Mouse (Mus musculus): Measurements from ENCODE around the gene Rnf121. TPM values are rescaled to one million over a fixed set of nuclear protein-coding genes. Genes with fewer than 3 reads are reported as not detected.

Rnf121 gene
- total and polyA plus RNA-seq, 3 experiments: 10.3 to 24.8 (median 20.4) TPM

GRCm38 (mm10) chr7:102084041-102084696 is 18.9 kb upstream of the Rnf121 start:
- Histone ChIP-seq H3K79me2 (replicated peaks; ENCODE audit: control insufficient read depth, extremely low read depth, insufficient read depth, poor library complexity, severe bottlenecking) (no peaks in the 10 kb centered on the region), H3K4me1 (ENCODE audit: control insufficient read depth in 1 of 2, insufficient read depth in 2 of 2) (0 out of 4 replicates have a peak, but pooled peaks cover 0 to 2% of the 10 kb centered on the region in 2 experiments), H3K9ac (ENCODE audit: insufficient read depth, low read depth) (no peak overlapping the region), H3K4me2 (ENCODE audit: insufficient read depth, low read depth, poor library complexity, severe bottlenecking) (no peak overlapping the region), H3K27me3 (replicated peaks) (no peaks in the 10 kb centered on the region), H3K27ac (ENCODE audit: insufficient read depth, low read depth) (no peak overlapping the region), H3K9me3 (replicated peaks; ENCODE audit: low read length) (no peaks in the 10 kb centered on the region), H3K36me3 (replicated peaks in 1 of 2; ENCODE audit: control insufficient read depth in 1 of 2, insufficient read depth in 1 of 2, low read length in 1 of 2) (peaks cover 56 to 95% of the 10 kb centered on the region in 2 experiments), H3K4me3 (replicated peaks in 1 of 3; ENCODE audit: low read depth in 2 of 3, low read length in 2 of 3, poor library complexity in 1 of 3) (no peak overlapping the region)
- dilution Hi-C loops (cut with MboI; ENCODE audit: extremely low pct_ligation_motif_present, extremely low pct_unique_long_range_greater_than_20kb, low sequenced_read_pairs): no loop called here
- no peak for TF ChIP-seq ZKSCAN1 (IDR thresholded peaks at IDR 0.05; ENCODE audit: borderline replicate concordance, low read depth, low read length)
- no peak for TF ChIP-seq ELF1 (IDR thresholded peaks at IDR 0.05; ENCODE audit: low read depth, low read length)
- no peak for TF ChIP-seq RCOR1 (conservative IDR thresholded peaks at IDR 0.05; ENCODE audit: low read depth, low read length)
- TF ChIP-seq ETS1 (conservative IDR thresholded peaks at IDR 0.05; ENCODE audit: low read depth, low read length): no peak
- no peak for TF ChIP-seq JUN (IDR thresholded peaks at IDR 0.05; ENCODE audit: insufficient read depth, low read depth, low read length)
- TF ChIP-seq KAT2A (IDR thresholded peaks at IDR 0.05; ENCODE audit: insufficient replicate concordance, low read length): no peak
- no peak for TF ChIP-seq RAD21 (IDR thresholded peaks at IDR 0.05; ENCODE audit: low read depth, low read length)
- in situ Hi-C loops (cut with MboI; ENCODE audit: low pct_ligation_motif_present, low pct_unique_long_range_greater_than_20kb, low sequenced_read_pairs): loop anchor here (10.0 kb wide), 1 partner anchor 169 kb away; no protein-coding TSS in a partner anchor
- DNase-seq (ENCODE audit: extremely low read depth): no peak

GRCm38 (mm10) chr7:102082816-102083215 is 17.5 kb upstream of the Rnf121 start, which contains the start of gene Trpc2:
Trpc2 (plus strand) TSS chr7:102083116.
- no peaks in the 10 kb centered on the region for H3K79me2 ChIP-seq (replicated peaks; ENCODE audit: control insufficient read depth, extremely low read depth, insufficient read depth, poor library complexity, severe bottlenecking)
- dilution Hi-C loops (cut with MboI; ENCODE audit: extremely low pct_ligation_motif_present, extremely low pct_unique_long_range_greater_than_20kb, low sequenced_read_pairs): no loop called here
- no peak for DNase-seq (ENCODE audit: extremely low read depth)

GRCm38 (mm10) chr7:102081784-102082183 is 16.5 kb upstream of the Rnf121 start:
- Histone ChIP-seq H3K9me3 (replicated peaks; ENCODE audit: low read length) (no peaks in the 10 kb centered on the region), H3K9ac (ENCODE audit: insufficient read depth, low read depth) (no peak overlapping the region), H3K27ac (ENCODE audit: insufficient read depth, low read depth) (no peak overlapping the region), H3K27me3 (replicated peaks) (no peaks in the 10 kb centered on the region), H3K4me3 (replicated peaks in 1 of 3; ENCODE audit: low read depth in 2 of 3, low read length in 2 of 3, poor library complexity in 1 of 3) (no peak overlapping the region), H3K79me2 (replicated peaks; ENCODE audit: control insufficient read depth, extremely low read depth, insufficient read depth, poor library complexity, severe bottlenecking) (no peaks in the 10 kb centered on the region), H3K4me1 (ENCODE audit: control insufficient read depth in 1 of 2, insufficient read depth in 2 of 2) (0 out of 4 replicates have a peak, but pooled peaks cover 0 to 2% of the 10 kb centered on the region in 2 experiments), H3K36me3 (replicated peaks in 1 of 2; ENCODE audit: control insufficient read depth in 1 of 2, insufficient read depth in 1 of 2, low read length in 1 of 2) (peaks cover 63 to 94% of the 10 kb centered on the region in 2 experiments), H3K4me2 (ENCODE audit: insufficient read depth, low read depth, poor library complexity, severe bottlenecking) (no peak overlapping the region)
- dilution Hi-C loops (cut with MboI; ENCODE audit: extremely low pct_ligation_motif_present, extremely low pct_unique_long_range_greater_than_20kb, low sequenced_read_pairs) (no loop called here), in situ Hi-C loops (cut with MboI; ENCODE audit: low pct_ligation_motif_present, low pct_unique_long_range_greater_than_20kb, low sequenced_read_pairs) (loop anchor here (10.0 kb wide), 1 partner anchor 167 kb away; no protein-coding TSS in a partner anchor)
- DNase-seq (ENCODE audit: extremely low read depth): no peak
- TF ChIP-seq RAD21 (IDR thresholded peaks at IDR 0.05; ENCODE audit: low read depth, low read length): no peak
- no peak for TF ChIP-seq ZKSCAN1 (IDR thresholded peaks at IDR 0.05; ENCODE audit: borderline replicate concordance, low read depth, low read length)
- no peak for TF ChIP-seq MAFK (IDR thresholded peaks at IDR 0.05; ENCODE audit: insufficient replicate concordance, low read length)
- no peak for TF ChIP-seq TBP (conservative IDR thresholded peaks at IDR 0.05; ENCODE audit: low read depth, low read length)
- no peak for TF ChIP-seq CHD1 (IDR thresholded peaks at IDR 0.05; ENCODE audit: low read depth, low read length)
- TF ChIP-seq ETS1 (conservative IDR thresholded peaks at IDR 0.05; ENCODE audit: low read depth, low read length): no peak
- no peak for TF ChIP-seq MEF2A (IDR thresholded peaks at IDR 0.05; ENCODE audit: borderline replicate concordance, low read depth, low read length)
- TF ChIP-seq CHD2 (IDR thresholded peaks at IDR 0.05; ENCODE audit: low read length): no peak
- TF ChIP-seq TCF12 (IDR thresholded peaks at IDR 0.05; ENCODE audit: low read depth, low read length): no peak
- no peak for TF ChIP-seq MAX (IDR thresholded peaks at IDR 0.05; ENCODE audit: low read length)
- no peak for TF ChIP-seq JUN (IDR thresholded peaks at IDR 0.05; ENCODE audit: insufficient read depth, low read depth, low read length)
- no peak for TF ChIP-seq CTCF (conservative IDR thresholded peaks at IDR 0.05 in 1 of 2, IDR thresholded peaks at IDR 0.05 in 1 of 2; ENCODE audit: low read depth in 2 of 2, low read length in 2 of 2)
- no peak for TF ChIP-seq NRF1 (IDR thresholded peaks at IDR 0.05; ENCODE audit: low read depth, low read length)
- no peak for TF ChIP-seq USF1 (IDR thresholded peaks at IDR 0.05; ENCODE audit: low read depth, low read length)
- no peak for TF ChIP-seq RCOR1 (conservative IDR thresholded peaks at IDR 0.05; ENCODE audit: low read depth, low read length)
- TF ChIP-seq JUND (conservative IDR thresholded peaks at IDR 0.05; ENCODE audit: low read depth, low read length): no peak
- no peak for TF ChIP-seq SMC3 (IDR thresholded peaks at IDR 0.05; ENCODE audit: low read depth, low read length)

More at GRCm38 (mm10) chr7:102082816-102083215, 17.5 kb upstream of the Rnf121 start, which contains the start of gene Trpc2:
- 0 out of 4 replicates have a peak, but pooled peaks cover 0 to 2% of the 10 kb centered on the region in 2 experiments for H3K4me1 ChIP-seq (ENCODE audit: control insufficient read depth in 1 of 2, insufficient read depth in 2 of 2)
- no peak within 1 kb of the TSS for H3K4me3 ChIP-seq (replicated peaks in 1 of 3; ENCODE audit: low read depth in 2 of 3, low read length in 2 of 3, poor library complexity in 1 of 3)
- H3K36me3 ChIP-seq (replicated peaks in 1 of 2; ENCODE audit: control insufficient read depth in 1 of 2, insufficient read depth in 1 of 2, low read length in 1 of 2): peaks cover 55 to 93% of the 10 kb centered on the region in 2 experiments
- H3K27ac ChIP-seq (ENCODE audit: insufficient read depth, low read depth): no peak within 1 kb of the TSS
- in situ Hi-C loops (cut with MboI; ENCODE audit: low pct_ligation_motif_present, low pct_unique_long_range_greater_than_20kb, low sequenced_read_pairs): loop anchor here (10.0 kb wide), 1 partner anchor 168 kb away; no protein-coding TSS in a partner anchor
- H3K9me3 ChIP-seq (replicated peaks; ENCODE audit: low read length): no peaks in the 10 kb centered on the region
- H3K4me2 ChIP-seq (ENCODE audit: insufficient read depth, low read depth, poor library complexity, severe bottlenecking): no peak within 1 kb of the TSS
- no peaks in the 10 kb centered on the region for H3K27me3 ChIP-seq (replicated peaks)
- TF ChIP-seq TBP (conservative IDR thresholded peaks at IDR 0.05; ENCODE audit: low read depth, low read length): no peak
- no peak for TF ChIP-seq BHLHE40 (IDR thresholded peaks at IDR 0.05; ENCODE audit: low read depth, low read length)
- H3K9ac ChIP-seq (ENCODE audit: insufficient read depth, low read depth): no peak within 1 kb of the TSS
